Mouse (Mus musculus) embryonic stem cell, embryonic (primary cell): ENCODE data around the gene H2afx.

Experiments
- CTCF ChIA-PET, 4 experiments: fragments of 300-600 bp in 2 of 4; fragments of 350-600 bp in 2 of 4; sonication (Branson Sonifier 250); formaldehyde crosslinking; loops; one replicate each; lab custom pipeline; 2022; ENCODE audit warnings: inconsistent platforms in 2 of 4; lab: Charles Lee
- POLR2A ChIA-PET, 4 experiments: fragments of 300-600 bp in 2 of 4; fragments of 350-600 bp in 2 of 4; sonication (Branson Sonifier 250); formaldehyde crosslinking; loops; one replicate each; lab custom pipeline; 2022; ENCODE audit warnings: antibody characterized with exemption in 4 of 4, inconsistent platforms in 1 of 4; lab: Charles Lee

The H2afx gene

DNA sequence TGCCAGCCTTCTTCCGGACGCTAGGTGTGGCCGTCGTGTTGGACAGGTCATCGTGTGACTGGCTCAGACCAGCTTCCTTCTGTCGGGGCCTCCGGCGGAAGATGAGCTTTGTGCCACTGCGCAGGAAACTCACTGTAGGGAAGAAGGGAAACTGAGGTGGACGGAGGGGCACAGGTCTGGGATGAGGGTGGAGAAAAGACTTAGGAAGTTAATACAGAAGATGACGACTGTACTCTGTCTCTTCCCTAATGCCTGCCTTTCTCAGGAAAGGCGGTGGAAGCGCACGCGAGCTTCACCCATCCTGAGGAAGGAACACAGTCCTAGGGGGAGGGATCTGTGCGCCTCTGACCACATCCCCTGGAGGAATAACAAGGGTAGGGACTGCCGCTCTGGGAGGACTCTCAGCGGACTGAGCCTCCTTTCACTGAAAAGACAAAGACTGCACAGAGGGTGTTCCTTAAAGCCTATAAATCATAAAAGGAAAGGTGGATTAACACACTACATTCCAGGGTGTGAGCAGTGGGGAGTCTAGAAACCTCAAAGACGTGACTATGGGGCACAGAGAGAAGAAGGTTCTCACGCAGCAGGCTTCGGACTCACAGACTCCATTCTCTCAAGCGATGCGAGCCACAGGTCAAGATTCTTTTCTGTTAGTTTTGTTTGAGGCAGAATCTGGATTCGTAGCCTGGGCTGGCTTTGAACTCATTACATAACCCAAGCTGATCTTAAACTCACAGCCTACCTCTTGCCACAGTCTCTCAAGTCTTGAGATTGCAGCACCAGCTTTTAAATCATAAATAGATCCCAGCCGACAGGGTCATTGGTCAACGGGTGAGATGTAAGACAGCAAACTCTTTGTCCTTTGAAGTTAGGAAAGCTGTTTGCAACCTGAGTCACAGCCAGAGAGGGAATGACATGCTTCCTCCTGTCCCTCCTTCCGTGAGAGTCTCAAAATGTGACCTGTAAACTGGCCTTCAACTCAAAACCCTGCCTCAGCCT lies 23.1 kb upstream of the H2afx start:
- CTCF ChIA-PET: interaction anchor here (0.6 to 2.2 kb wide), 18 partner anchors 8 to 500 kb away, joined by 3 to 11 read pairs (median 3); partner anchors contain the start of genes Nlrx1 (in 2 of the 4), C2cd2l (in 1 of the 4), Cbl (in 1 of the 4) and Dpagt1 (in 1 of the 4)
- POLR2A ChIA-PET: interaction anchor here (0.8 to 7.6 kb wide), 36 partner anchors 8 to 227 kb away, joined by 3 to 93 read pairs (median 5); partner anchors contain the start of genes C2cd2l (in 4 of the 4), Abcg4 (in 3 of the 4), H2afx (in 3 of the 4) and Dpagt1 (in 2 of the 4)

GRCm38 (mm10) chr9:44313476-44314256 lies 20.8 kb upstream of the H2afx start:
- ChIA-PET CTCF (interaction anchor here in 1 of 4 experiments (0.7 kb wide), 1 partner anchor 164 kb away, joined by 3 read pairs; no protein-coding TSS in a partner anchor), POLR2A (interaction anchor here in 3 of 4 experiments (0.7 to 16.0 kb wide), 7 partner anchors 13 to 1053 kb away, joined by 4 to 483 read pairs (median 5); partner anchors contain the start of genes H2afx (in 2 of the 3), Dpagt1 (in 1 of the 3) and Hmbs (in 1 of the 3))

DNA sequence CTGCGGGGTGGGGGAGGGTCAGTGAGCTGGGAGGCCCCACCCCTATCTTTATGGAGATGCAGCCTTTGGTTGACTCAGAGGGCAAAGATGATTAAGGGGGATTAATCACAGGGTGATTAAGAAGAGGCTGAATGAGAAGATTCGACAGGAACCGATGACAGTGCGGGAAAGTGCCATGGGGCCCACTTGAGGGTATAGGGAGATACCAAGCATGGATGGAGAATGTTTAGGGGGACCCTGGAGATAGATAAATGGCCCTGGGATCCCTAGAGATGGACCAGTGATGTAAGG lies 20.3 kb upstream of the H2afx start:
- POLR2A ChIA-PET: interaction anchor here in 2 of 4 experiments (0.8 to 16.0 kb wide), 4 partner anchors 12 to 1053 kb away, joined by 4 to 483 read pairs (median 56); partner anchors contain the start of genes H2afx (in 2 of the 2) and Dpagt1 (in 1 of the 2)
- CTCF ChIA-PET: no interaction called here

DNA sequence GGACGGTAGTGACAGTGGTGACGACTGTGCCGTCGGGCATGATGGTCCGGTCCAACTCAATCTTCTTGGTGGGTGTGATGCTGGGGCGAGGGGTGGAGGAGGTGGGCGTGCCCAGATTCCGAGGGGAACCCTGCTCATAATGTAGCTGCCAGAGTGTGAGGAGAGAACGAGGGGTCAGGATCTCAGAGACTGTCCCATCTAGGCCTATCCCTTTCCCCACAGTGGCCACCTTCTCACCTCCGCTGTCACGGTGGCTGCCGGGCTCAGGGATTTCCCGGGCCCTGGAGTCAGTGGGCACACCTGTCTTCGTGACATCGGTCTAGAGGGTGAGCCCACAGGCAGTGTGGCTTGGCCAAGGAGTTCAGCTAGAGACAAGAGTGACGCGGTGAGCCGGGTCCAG lies 19.6 kb upstream of the H2afx start:
- ChIA-PET POLR2A (interaction anchor here in 3 of 4 experiments (1.3 to 16.0 kb wide), 6 partner anchors 12 to 20 kb away, joined by 3 to 483 read pairs (median 13); partner anchors contain the start of genes H2afx (in 3 of the 3) and Dpagt1 (in 1 of the 3)), CTCF (no interaction called here)

DNA sequence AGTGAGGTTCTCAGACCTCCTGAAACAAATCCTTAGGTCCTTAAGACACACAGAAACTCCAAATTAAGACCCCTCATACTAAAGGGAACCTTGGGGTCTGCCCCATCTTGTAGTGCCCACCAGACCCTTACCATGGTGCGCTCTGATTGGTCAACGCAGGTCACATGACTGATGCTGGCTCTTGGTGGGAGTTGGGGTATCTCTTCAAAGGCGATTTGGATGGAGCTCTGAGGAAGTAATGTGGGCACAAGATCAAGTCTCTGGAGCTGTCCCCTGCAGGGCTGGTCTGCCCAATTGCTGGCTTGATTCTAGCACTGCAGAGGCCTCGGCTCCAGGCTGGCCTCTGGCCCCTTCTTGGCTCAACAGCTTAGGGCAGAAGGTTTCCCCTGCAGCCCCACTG lies 17.0 kb upstream of the H2afx start:
- ChIA-PET CTCF (interaction anchor here in 1 of 4 experiments (0.7 kb wide), 1 partner anchor 13 kb away, joined by 5 read pairs; no protein-coding TSS in a partner anchor), POLR2A (interaction anchor here in 3 of 4 experiments (0.6 to 16.0 kb wide), 15 partner anchors 8 to 540 kb away, joined by 3 to 483 read pairs (median 12); partner anchors contain the start of genes H2afx (in 3 of the 3), Dpagt1 (in 2 of the 3), Hinfp (in 2 of the 3) and Hmbs (in 2 of the 3))

GRCm38 (mm10) chr9:44318076-44318825 lies 16.2 kb upstream of the H2afx start:
- CTCF ChIA-PET: interaction anchor here in 1 of 4 experiments (0.6 kb wide), 1 partner anchor 193 kb away, joined by 8 read pairs; no protein-coding TSS in a partner anchor

GRCm38 (mm10) chr9:44318826-44319095 lies 15.7 kb upstream of the H2afx start:
- CTCF ChIA-PET: interaction anchor here in 3 of 4 experiments (0.6 to 2.4 kb wide), 3 partner anchors 51 to 202 kb away, joined by 3 to 8 read pairs (median 7); partner anchors contain the start of gene Nlrx1 (in 1 of the 3)
- POLR2A ChIA-PET: interaction anchor here (0.5 to 16.0 kb wide), 31 partner anchors 7 to 234 kb away, joined by 3 to 483 read pairs (median 12); partner anchors contain the start of genes H2afx (in 3 of the 4), Dpagt1 (in 2 of the 4), Hinfp (in 2 of the 4) and Vps11 (in 2 of the 4)

More at GRCm38 (mm10) chr9:44318076-44318825, 16.2 kb upstream of the H2afx start:
- POLR2A ChIA-PET: interaction anchor here in 3 of 4 experiments (0.5 to 16.0 kb wide), 22 partner anchors 8 to 177 kb away, joined by 3 to 483 read pairs (median 8); partner anchors contain the start of genes H2afx (in 3 of the 3), Dpagt1 (in 2 of the 3), Hinfp (in 2 of the 3) and Hmbs (in 2 of the 3)

GRCm38 (mm10) chr9:44319105-44319886 lies 15.2 kb upstream of the H2afx start:
- ChIA-PET POLR2A (interaction anchor here (0.5 to 16.0 kb wide), 62 partner anchors 7 to 1114 kb away, joined by 3 to 483 read pairs (median 8); partner anchors contain the start of genes Abcg4 (in 3 of the 4), Cbl (in 3 of the 4), H2afx (in 3 of the 4) and Hinfp (in 3 of the 4)), CTCF (interaction anchor here (0.6 to 2.4 kb wide), 15 partner anchors 8 to 203 kb away, joined by 3 to 11 read pairs (median 3); partner anchors contain the start of genes Ccdc153 (in 1 of the 4), H2afx (in 1 of the 4), Hyou1 (in 1 of the 4) and Nlrx1 (in 1 of the 4))

GRCm38 (mm10) chr9:44319887-44320798 lies 14.4 kb upstream of the H2afx start, which contains the start of gene C2cd2l:
C2cd2l (minus strand) TSS chr9:44320285.
- POLR2A ChIA-PET: interaction anchor here (0.5 to 16.0 kb wide), 90 partner anchors 8 to 1115 kb away, joined by 3 to 483 read pairs (median 5); partner anchors contain the start of genes Cbl (in 4 of the 4), H2afx (in 4 of the 4), Hmbs (in 4 of the 4) and Abcg4 (in 3 of the 4)
- CTCF ChIA-PET: interaction anchor here (0.6 to 2.4 kb wide), 30 partner anchors 9 to 1109 kb away, joined by 3 to 15 read pairs (median 4); partner anchors contain the start of genes Nlrx1 (in 2 of the 4), Arcn1 (in 1 of the 4), Cbl (in 1 of the 4) and Ccdc153 (in 1 of the 4)

- CTCF ChIA-PET: interaction anchor here in 3 of 4 experiments (0.6 to 2.4 kb wide), 24 partner anchors 8 to 1110 kb away, joined by 3 to 15 read pairs (median 4); partner anchors contain the start of genes Nlrx1 (in 2 of the 3), Arcn1 (in 1 of the 3), Cbl (in 1 of the 3) and H2afx (in 1 of the 3)
- POLR2A ChIA-PET: interaction anchor here (0.5 to 16.0 kb wide), 78 partner anchors 7 to 578 kb away, joined by 3 to 483 read pairs (median 6); partner anchors contain the start of genes H2afx (in 4 of the 4), Hmbs (in 4 of the 4), Cbl (in 3 of the 4) and Hinfp (in 3 of the 4)
Measured at GRCm38 (mm10) chr9:44320799-44321133, 13.7 kb upstream of the H2afx start.

DNA sequence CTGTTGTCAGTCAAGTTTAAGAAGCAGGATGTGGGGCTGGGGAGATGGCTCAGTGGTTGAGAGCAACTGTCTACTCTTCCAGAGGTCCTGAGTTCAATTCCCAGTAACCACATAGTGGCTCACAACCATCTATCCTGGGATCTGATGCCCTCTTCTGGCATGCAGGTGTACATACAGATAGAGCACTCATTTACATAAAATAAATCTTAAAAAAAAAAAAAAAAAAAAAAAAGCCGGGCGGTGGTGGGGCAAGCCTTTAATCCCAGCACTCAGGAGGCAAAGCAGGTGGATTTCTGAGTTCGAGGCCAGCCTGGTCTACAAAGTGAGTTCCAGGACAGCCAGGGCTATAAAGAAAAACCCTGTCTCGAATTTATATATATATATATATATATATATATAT lies 10.8 kb upstream of the H2afx start:
- ChIA-PET CTCF (interaction anchor here in 2 of 4 experiments (0.6 to 1.1 kb wide), 3 partner anchors 10 to 372 kb away, joined by 3 to 4 read pairs (median 4); no protein-coding TSS in a partner anchor), POLR2A (interaction anchor here (0.7 to 16.0 kb wide), 11 partner anchors 10 to 89 kb away, joined by 3 to 483 read pairs (median 4); partner anchors contain the start of genes H2afx (in 4 of the 4), Hinfp (in 1 of the 4) and Vps11 (in 1 of the 4))

GRCm38 (mm10) chr9:44324147-44324546 lies 10.3 kb upstream of the H2afx start:
- CTCF ChIA-PET: interaction anchor here in 3 of 4 experiments (0.6 to 1.4 kb wide), 5 partner anchors 9 to 372 kb away, joined by 3 to 4 read pairs (median 3); partner anchors contain the start of genes H2afx (in 1 of the 3) and Hyou1 (in 1 of the 3)
- POLR2A ChIA-PET: interaction anchor here (0.9 to 16.0 kb wide), 11 partner anchors 10 to 90 kb away, joined by 3 to 483 read pairs (median 4); partner anchors contain the start of genes H2afx (in 3 of the 4), Hinfp (in 1 of the 4), Nlrx1 (in 1 of the 4) and Vps11 (in 1 of the 4)

GRCm38 (mm10) chr9:44325032-44325767 lies 9.3 kb upstream of the H2afx start:
- CTCF ChIA-PET: interaction anchor here in 3 of 4 experiments (0.7 to 2.3 kb wide), 9 partner anchors 8 to 248 kb away, joined by 3 to 16 read pairs (median 4); partner anchors contain the start of genes Vps11 (in 2 of the 3), Ccdc153 (in 1 of the 3), H2afx (in 1 of the 3) and Hyou1 (in 1 of the 3)
- POLR2A ChIA-PET: interaction anchor here (0.6 to 16.0 kb wide), 42 partner anchors 9 to 442 kb away, joined by 3 to 483 read pairs (median 9); partner anchors contain the start of genes H2afx (in 4 of the 4), Cbl (in 2 of the 4), Hmbs (in 2 of the 4) and Vps11 (in 2 of the 4)
